Mouse (Mus musculus): ENCODE data around the gene Apoc1.

Apoc1 gene

DNA sequence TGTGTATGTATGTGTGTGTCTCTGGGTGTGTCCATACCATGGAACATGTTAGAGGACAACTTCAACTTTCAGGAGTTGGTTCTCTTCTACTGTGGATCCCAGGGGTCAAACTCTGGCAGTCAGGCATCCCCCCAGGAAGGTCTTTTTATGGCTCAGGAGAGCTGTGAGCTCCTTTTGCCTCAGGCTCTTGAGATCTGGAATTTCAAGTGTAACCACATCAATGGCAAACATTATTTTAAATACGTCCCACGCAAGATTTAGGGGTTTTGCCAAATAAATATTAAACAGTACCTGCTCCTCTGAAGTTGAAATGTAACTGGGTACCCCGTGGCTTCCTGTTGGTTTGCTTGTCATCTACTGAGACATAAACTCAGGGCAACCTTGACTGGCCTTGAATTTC lies 9.5 kb downstream of the Apoc1 start:
- DNase-seq = no peak

DNA sequence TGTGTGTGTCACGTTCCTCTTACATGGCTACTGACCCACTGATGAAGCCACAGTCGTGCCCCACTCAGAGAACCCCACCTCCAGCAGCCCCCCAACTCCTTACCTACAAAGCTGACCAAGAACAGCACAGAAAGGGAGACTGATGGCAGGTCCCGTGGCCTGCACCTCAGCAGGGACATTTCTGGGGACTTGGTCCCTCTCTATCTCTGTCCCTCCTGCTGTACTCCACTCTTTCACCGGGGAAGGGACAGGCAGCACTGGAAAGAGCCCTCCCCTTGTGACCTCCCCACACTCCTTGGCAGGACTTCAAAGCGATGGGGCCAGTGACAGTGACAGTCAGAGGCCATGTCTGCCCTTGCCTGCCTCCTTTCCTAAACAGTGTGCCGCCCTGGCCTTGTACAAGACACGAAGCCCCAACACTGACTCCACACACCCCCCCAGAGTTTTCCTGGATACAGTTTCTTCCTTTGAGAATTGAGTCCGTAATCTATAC lies 11.2 kb downstream of the Apoc1 start, which contains the start of the genes Gm44805 and Apoc4:
Gene Gm44805, minus strand, starts transcription at position 222 of the 493 bp plus-strand sequence.
Gene Apoc4, minus strand, starts transcription at position 278 of the 493 bp plus-strand sequence.
- no peak for DNase-seq

DNA sequence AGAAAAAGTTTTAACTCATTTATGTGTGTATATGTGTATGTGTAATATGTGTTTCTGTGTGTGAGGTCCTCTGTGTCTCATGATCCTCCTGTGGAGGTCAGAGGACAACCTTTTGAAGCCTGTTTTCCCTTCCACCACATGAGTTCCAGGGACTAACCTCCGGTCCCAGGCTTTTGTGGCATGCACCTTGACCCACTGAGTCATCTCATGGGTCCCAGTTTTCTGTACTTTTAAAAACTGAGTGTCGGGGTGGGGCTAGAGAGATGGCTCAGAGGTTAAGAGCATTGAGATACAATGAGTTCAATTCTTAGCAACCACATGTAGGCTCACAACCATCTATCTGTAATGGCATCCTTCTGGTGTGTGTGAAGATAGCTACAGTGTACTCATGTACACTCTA lies 11.8 kb downstream of the Apoc1 start:
- no peak for DNase-seq

GRCm38 (mm10) chr7:19678901-19679300 lies 13.6 kb downstream of the Apoc1 start:
- DNase-seq = no peak

- DNase-seq = no peak
These were observed 14.6 kb downstream of the Apoc1 start, which contains the start of gene Apoc2 for GRCm38 (mm10) chr7:19677872-19678271. TSS of gene Apoc2 (minus strand) at chr7:19677941.

GRCm38 (mm10) chr7:19676662-19677061 lies 15.8 kb downstream of the Apoc1 start:
- DNase-seq = no peak

GRCm38 (mm10) chr7:19675824-19676223 lies 16.6 kb downstream of the Apoc1 start:
- DNase-seq = no peak

GRCm38 (mm10) chr7:19673083-19673699 lies 19.3 kb downstream of the Apoc1 start:
- no peak for DNase-seq

- DNase-seq = no peak
These were observed 20.9 kb downstream of the Apoc1 start for GRCm38 (mm10) chr7:19671511-19671910.

- peak; percentile 98 for DNase-seq
These were observed 23.3 kb downstream of the Apoc1 start for GRCm38 (mm10) chr7:19668947-19669721.

DNA sequence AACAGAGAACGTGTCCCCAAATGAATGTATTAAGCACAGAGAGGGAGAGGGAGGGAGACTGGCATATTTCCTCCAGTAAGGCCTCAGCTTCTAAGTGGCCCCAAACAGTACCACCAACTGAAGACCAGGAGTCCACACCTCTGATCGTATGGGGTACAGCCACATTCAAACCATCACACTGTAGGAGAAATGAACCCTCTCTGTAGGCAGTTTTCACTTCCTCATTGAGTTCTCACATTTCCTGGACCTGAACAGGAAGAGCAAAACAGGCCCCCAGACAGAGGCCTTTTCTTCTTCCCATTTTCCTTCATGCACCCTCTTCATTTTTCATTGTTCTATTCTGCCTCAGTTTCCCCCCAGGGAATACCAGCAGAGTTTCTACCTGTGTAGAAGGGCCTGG lies 25.0 kb downstream of the Apoc1 start:
- DNase-seq = no peak

DNA sequence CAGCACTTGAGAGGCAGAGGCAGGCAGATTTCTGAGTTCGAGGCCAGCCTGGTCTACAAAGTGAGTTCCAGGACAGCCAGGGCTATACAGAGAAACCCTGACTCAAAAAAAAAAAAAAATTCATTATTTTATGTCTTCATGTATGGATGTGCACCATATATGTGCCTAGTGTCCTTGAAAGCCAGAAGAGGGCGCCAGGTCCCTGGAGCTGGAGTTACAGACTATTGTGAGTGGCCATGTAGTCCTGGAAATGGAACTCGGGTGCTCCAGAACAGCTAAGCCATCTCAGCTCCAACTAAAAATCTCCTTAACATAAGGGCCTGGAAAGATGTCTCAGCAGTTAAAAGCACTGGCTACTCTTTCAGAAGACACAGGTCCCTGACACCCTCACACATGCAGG lies 25.7 kb downstream of the Apoc1 start:
- no peak for DNase-seq

GRCm38 (mm10) chr7:19664955-19665841 lies 27.3 kb downstream of the Apoc1 start, which contains the start of gene Clptm1:
TSS of gene Clptm1 (minus strand) at chr7:19665033.
- peak; percentile 98 for DNase-seq

- no peak for DNase-seq
These were observed 28.0 kb downstream of the Apoc1 start for GRCm38 (mm10) chr7:19664455-19664954.

DNA sequence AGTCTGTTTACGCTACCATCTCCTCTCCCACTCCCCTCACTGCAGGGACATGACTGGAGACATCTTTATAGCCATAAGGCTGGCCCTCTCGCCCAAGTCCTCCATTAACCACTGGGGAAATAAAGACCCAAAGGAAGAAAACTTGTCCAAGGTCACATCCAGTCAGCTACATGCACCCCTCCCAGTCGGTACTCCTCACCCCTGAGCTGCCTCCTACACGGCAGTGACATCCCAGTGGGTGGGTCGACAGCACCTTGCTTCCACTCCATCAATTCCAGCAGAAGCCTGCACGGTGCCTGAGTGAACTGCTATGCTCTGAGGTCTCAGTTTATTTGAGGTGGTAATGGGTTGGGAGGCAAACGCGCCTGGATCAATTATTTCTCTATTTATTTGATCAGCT lies 28.5 kb downstream of the Apoc1 start:
- DNase-seq = no peak

DNA sequence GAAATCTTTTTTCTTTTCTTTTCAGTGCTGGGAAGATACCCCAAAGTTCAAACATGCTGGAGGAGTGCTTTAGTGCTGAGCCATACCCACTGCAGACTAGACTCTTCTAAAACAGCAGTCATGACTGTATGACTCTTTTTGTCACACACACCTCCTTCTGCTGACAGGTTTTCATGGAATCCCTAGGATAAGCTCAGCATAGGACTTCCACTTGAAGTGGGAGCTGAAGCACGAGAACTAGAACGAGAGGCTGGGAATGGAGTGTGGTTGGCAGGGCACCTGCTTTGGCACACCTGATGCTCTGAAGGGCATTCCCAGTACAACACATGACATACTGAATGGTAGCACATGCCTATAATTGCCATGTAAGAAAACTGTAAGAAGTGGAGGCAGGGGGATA lies 39.8 kb downstream of the Apoc1 start:
- no peak for DNase-seq

DNA sequence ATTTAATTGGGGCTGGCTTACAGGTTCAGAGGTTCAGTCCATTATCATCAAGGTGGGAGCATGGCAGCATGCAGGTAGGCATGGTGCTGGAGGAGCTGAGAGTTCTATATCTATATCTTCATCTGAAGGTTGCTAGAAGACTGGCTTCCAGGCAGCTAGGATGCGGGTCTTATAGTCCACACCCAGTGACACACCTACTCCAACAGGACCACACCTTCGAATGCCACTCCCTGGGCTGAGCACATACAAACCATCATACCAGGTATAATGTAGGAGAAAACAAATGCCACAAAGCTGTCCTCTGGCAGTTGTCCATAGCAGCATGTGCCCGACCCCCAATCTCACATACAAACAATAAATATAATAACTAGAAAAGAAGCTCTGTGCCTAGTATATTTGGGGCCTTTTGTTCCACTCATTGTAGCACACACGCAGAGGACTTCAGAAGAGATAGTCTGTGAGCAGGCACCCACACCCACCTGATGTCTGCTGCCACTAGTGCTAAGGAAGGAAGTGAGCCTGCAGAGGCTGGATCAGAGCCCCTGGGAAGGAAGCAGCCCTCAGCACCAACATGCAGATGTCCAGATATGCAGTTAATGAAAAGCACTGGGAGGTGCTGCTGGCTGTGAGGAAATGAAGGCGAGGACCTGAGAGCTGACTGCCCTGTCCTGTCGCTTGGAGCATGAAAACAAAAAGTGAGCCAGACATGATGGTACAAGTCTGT lies 41.2 kb downstream of the Apoc1 start:
- DNase-seq = peak; percentile 47

DNA sequence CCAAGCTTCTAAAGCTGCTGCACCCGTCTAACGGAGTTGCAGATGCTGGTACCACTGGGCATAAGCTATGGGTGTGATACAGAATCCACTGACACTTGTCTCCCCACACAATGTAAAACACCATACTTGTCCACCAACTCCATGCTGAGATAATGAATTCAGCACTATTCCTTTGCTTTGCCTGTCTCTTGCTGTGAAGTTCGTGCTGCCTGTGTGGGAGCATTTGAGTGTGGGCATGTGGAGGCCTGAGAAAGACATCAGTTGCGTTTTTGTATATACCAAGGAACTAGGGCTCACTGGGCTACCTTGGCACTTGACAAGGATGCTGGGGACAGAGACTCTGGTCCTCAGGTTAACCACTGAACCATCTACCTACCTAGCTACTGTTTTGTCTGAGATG lies 51.2 kb downstream of the Apoc1 start:
- DNase-seq = no peak
